Mouse (Mus musculus) cerebellum, adult 2 months (tissue): ENCODE data around the gene Epha5.

Experiments used
- CTCF ChIP-seq: fragments of 200-500 bp; IDR thresholded peaks from 2 replicates; pipeline ENCODE4 v1.5.1; 2011; ENCODE audit warnings: low read depth, mild to moderate bottlenecking, control low read depth, low read length, moderate library complexity, borderline replicate concordance; ENCODE audit not compliant: insufficient read depth
- POLR2A ChIP-seq: fragments of 200-500 bp; IDR thresholded peaks from 2 replicates; pipeline ENCODE4 v1.6.1; 2011; ENCODE audit warnings: low read length, control low read depth, borderline replicate concordance; ENCODE audit not compliant: insufficient read depth

DNA sequence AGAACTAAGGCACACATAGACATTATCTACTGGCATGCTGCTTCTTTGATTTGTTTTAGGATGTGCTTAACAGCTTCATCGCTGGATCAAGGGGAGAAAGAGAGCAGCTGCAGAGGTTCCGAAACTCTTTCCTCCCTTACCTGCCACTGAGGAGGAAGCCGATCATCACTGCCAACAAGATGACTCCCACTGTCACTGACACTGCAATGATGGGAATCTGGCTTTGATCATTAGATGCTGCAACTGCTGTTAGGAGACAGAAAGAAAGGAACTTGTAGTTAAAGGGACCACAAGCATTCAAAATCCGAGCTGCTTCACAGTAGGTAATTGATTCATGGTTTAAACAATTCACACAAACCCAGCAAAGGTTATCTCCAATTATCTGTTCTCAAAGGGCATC, 275.0 kb downstream of the Epha5 start:
- TF ChIP-seq CTCF = no peak
- no peak for TF ChIP-seq POLR2A
